Mouse (Mus musculus) intestine, postnatal 0 days (tissue): ENCODE data around the gene Krt28. TPM values are rescaled to one million over a fixed set of nuclear protein-coding genes. Genes with fewer than 3 reads are reported as not detected.
A peak's percentile ranks its signal among the peaks of the same experiment; 100 is the strongest.

Experiments
- ATAC-seq: fragments of 200-750 bp; cut with Nextera tagmentation; 2 replicates; pipeline ENCODE4 v1.8.0; 2017; ENCODE audit warnings: mild to moderate bottlenecking, moderate TSS enrichment, moderate library complexity
- H3K27ac ChIP-seq: fragments of 300-500 bp; sonication (generic); 2 replicates; pipeline ENCODE4 v1.5.1; 2014; ENCODE audit warnings: mild to moderate bottlenecking, low read depth, low read length, moderate library complexity
- H3K27me3 ChIP-seq: fragments of 300-500 bp; sonication (generic); replicated peaks from 2 replicates; pipeline ENCODE4 v1.6.1; 2014; ENCODE audit warnings: low read length, mixed read lengths; ENCODE audit not compliant: control insufficient read depth, insufficient read depth
- H3K36me3 ChIP-seq: fragments of 300-500 bp; sonication (generic); 2 replicates; pipeline ENCODE4 v1.6.1; 2014; ENCODE audit warnings: mild to moderate bottlenecking, moderate library complexity; ENCODE audit not compliant: control insufficient read depth, insufficient read depth
- H3K4me1 ChIP-seq: fragments of 300-500 bp; sonication (generic); replicated peaks from 2 replicates; pipeline ENCODE4 v1.6.1; 2014; ENCODE audit warnings: antibody characterized with exemption, low read length, mixed read lengths; ENCODE audit not compliant: control insufficient read depth, insufficient read depth
- H3K4me2 ChIP-seq: fragments of 300-500 bp; sonication (generic); replicated peaks from 2 replicates; pipeline ENCODE4 v1.6.1; 2014; ENCODE audit warnings: low read depth, mild to moderate bottlenecking, moderate library complexity
- H3K4me3 ChIP-seq: fragments of 300-500 bp; sonication (generic); 2 replicates; pipeline ENCODE4 v1.5.1; 2014; ENCODE audit warnings: low read depth, low read length
- H3K9ac ChIP-seq: fragments of 300-500 bp; sonication (generic); 2 replicates; pipeline ENCODE4 v1.6.1; 2014; ENCODE audit warnings: mild to moderate bottlenecking, low read depth, low read length
- H3K9me3 ChIP-seq: fragments of 300-500 bp; sonication (generic); 2 replicates; pipeline ENCODE4 v1.6.1; 2016; ENCODE audit warnings: mixed run types; ENCODE audit not compliant: control insufficient read depth
- CTCF ChIP-seq: sonication (generic); IDR thresholded peaks from 2 replicates; pipeline ENCODE4 v1.5.1; 2016; ENCODE audit warnings: low read depth, mild to moderate bottlenecking, control low read depth, antibody characterized with exemption, moderate library complexity
- WGBS: fragments of 180-500 bp; shearing (Covaris S2); extraction: QIAGEN DNeasy Blood & Tissue Kit; methylation state at CpG from one replicate; pipeline ENCODE4 v1.1.7; 2014; 5-methylcytosine and 5-hydroxymethylcytosine counted together
- polyA plus RNA-seq: library from polyadenylated mRNA; unstranded; fragments of >200 nt; fragmentation: Nextera tagmentation; extraction: Ambion mirVana; gene quantifications from 2 replicates; pipeline ENCODE4 v1.2.1, GENCODE M21; 2015

Gene Krt28
- not detected in 2 replicates for polyA plus RNA-seq

DNA sequence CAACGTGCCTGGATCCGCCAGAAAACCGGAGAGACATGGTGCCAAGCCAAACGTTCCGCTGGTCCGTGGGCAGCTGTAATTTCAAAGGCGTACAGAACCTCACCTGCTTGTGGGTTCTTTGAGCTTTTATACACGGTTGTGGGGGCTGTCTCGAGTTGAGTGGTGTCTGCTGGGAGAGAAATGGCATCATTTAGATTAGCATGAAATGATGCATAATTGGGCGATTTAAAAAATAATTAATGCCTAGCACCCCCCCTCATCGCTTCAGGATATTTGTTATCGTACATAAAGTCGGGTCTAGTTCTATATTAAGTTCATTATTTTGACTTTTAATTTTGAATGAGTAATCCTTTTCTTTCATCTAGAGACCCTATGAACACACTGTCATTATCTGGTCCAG lies at the start of gene Krt28:
Gene Krt28 (minus strand): TSS at position 101 of the 400 bp plus-strand sequence.
- WGBS: 81% methylated on average over 13 of the region's 13 CpGs
- H3K9ac ChIP-seq: no peak within 1 kb of the TSS
- H3K4me3 ChIP-seq: no peak within 1 kb of the TSS
- H3K27ac ChIP-seq: no peak within 1 kb of the TSS
- no peak for TF ChIP-seq CTCF
- no peaks in the 10 kb centered on the region for H3K27me3 ChIP-seq
- no peaks in the 10 kb centered on the region for H3K36me3 ChIP-seq
- no peak for ATAC-seq
- H3K4me2 ChIP-seq: no peak within 1 kb of the TSS
- H3K9me3 ChIP-seq: no peaks in the 10 kb centered on the region
- H3K4me1 ChIP-seq: no peaks in the 10 kb centered on the region

DNA sequence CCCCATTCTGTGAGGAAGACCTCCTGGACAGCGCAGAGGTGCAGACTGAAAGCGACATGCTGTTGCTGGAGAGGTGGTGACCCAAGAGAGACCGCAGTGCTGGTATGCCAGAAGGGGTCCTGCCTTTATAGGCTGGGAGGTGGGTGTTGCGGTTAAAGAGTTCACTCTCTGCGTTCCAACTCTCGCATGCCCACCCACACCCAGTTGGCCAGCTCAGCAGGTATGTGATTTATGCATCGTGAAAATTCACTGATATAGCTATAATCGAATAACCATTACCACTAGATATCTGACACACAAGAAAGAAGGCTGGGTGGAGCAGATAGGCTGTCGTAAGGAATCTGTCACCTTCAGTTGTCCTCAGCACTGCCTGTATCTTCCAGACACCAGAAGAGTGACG lies 47.5 kb upstream of the Krt28 start, which contains the start of gene Krt12:
Gene Krt12 (minus strand): TSS at position 101 of the 400 bp plus-strand sequence.
- Histone ChIP-seq H3K9me3 (no peaks in the 10 kb centered on the region), H3K4me2 (no peak within 1 kb of the TSS), H3K4me3 (no peak within 1 kb of the TSS), H3K9ac (no peak within 1 kb of the TSS), H3K4me1 (no peaks in the 10 kb centered on the region), H3K27me3 (no peaks in the 10 kb centered on the region), H3K27ac (no peak within 1 kb of the TSS), H3K36me3 (no peaks in the 10 kb centered on the region)
- WGBS: 85% methylated on average over 10 of the region's 10 CpGs
- no peak for ATAC-seq
- TF ChIP-seq CTCF: no peak

DNA sequence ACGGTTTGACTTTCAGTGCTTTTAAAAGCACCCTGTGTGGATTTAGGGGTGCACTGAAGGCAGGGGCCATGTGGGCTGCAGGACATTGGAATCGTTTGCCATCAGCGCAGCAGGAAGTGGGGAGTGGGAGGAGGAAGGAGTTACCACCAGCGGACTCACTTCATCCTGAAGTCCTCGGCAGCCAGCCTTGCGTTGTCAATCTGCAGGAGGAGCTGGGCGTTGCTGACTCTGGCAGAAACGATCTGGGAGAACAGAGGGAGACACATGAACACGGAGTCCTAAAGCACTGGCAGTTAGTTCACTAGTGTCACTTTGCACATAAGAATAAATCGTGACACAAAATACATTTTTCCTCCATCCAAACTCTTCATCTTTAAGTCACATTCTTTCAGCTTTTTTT lies 45.9 kb upstream of the Krt28 start:
- no peak overlapping the region for H3K4me2 ChIP-seq
- H3K27me3 ChIP-seq: no peaks in the 10 kb centered on the region
- no peaks in the 10 kb centered on the region for H3K9me3 ChIP-seq
- ATAC-seq: no peak
- 41% methylated on average over 10 of the region's 10 CpGs for WGBS
- H3K9ac ChIP-seq: no peak overlapping the region
- no peak overlapping the region for H3K4me3 ChIP-seq
- no peaks in the 10 kb centered on the region for H3K36me3 ChIP-seq
- no peak for TF ChIP-seq CTCF
- H3K27ac ChIP-seq: no peak overlapping the region
- H3K4me1 ChIP-seq: no peaks in the 10 kb centered on the region

DNA sequence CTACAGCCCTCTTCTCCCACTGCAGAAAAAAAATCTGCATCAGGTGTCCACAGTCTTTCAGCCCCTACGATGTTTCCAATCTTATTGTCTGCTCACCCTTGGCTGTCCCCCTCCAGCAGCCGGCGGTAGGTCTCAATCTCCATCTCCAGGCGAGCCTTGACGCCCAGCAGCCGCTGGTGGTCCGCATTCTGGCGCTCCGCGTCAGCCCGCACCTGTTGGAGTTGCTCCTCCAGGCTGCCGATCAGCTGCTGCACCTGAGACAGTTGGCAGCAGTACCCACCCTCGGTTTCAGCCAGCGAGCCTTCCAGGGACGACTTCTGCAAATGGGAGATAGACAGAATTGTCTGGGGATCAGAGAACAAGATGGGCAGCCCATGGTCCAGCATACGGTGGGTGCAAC lies 43.1 kb upstream of the Krt28 start:
- no peak overlapping the region for H3K4me2 ChIP-seq
- H3K36me3 ChIP-seq: no peaks in the 10 kb centered on the region
- no peak overlapping the region for H3K4me3 ChIP-seq
- no peak for ATAC-seq
- no peaks in the 10 kb centered on the region for H3K9me3 ChIP-seq
- 75% methylated on average over 16 of the region's 16 CpGs for WGBS
- H3K4me1 ChIP-seq: no peaks in the 10 kb centered on the region
- no peaks in the 10 kb centered on the region for H3K27me3 ChIP-seq
- no peak overlapping the region for H3K9ac ChIP-seq
- TF ChIP-seq CTCF: no peak
- H3K27ac ChIP-seq: no peak overlapping the region

DNA sequence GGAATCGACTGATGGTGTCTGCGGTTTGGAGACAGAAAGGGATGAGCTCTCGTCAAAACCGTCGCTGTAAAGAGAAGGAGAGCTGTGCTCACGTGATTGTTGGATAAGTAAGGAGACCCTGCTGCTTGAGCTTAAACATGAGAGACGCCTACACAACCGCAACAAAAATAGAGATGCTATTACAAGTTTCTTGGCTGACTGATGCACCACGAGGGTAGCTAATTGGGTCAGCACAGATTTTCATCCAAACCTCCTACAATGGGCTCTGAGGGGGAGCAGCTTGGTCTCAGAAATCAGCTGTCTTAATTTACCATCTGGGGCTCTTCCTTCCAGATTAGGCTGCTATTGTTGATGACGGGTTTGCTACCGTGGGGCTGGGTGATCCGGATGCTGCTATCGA lies 42.2 kb upstream of the Krt28 start:
- Histone ChIP-seq H3K27ac (no peak overlapping the region), H3K4me1 (no peaks in the 10 kb centered on the region), H3K36me3 (no peaks in the 10 kb centered on the region), H3K27me3 (no peaks in the 10 kb centered on the region), H3K4me2 (no peak overlapping the region), H3K9me3 (no peaks in the 10 kb centered on the region), H3K4me3 (no peak overlapping the region), H3K9ac (no peak overlapping the region)
- ATAC-seq: no peak
- WGBS: 90% methylated on average over 13 of the region's 13 CpGs
- no peak for TF ChIP-seq CTCF

DNA sequence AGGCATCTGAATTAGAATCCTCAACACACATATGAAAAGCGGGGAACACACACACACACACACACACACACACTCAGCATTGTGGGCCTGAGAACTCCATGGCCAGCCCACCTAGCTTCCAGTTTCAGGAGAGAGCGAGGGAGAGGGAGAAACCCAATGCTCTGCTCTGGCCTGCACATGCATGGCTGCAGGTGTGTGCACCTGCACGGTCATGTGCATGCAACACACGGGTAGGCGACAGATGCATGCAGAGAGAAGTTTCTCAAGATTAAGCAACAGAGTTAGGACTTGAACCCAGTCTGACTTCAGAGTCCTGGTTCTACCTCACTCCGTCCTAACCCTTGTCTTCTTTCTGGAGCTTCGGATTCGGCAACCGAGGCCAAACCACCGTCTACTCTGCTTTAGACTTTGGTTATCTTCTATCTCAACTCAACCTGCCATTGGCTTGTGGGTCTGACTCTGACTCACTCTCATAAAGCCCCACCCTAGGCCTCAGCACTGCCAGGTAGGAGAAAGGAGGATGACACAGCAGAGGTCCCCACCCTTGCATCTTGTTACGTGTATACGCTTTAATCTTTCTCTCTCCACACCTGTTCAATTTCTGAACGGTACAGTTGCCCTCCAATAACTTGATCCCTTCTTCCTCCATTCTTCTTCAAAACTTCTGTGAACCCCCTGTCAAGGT lies 39.9 kb upstream of the Krt28 start:
- WGBS: 54% methylated on average over 13 of the region's 13 CpGs
- peak; percentile 88 for ATAC-seq
- no peak for TF ChIP-seq CTCF

More for the DNA sequence above, 39.9 kb upstream of the Krt28 start:
- Histone ChIP-seq H3K4me2 (no peak overlapping the region), H3K4me1 (no peaks in the 10 kb centered on the region), H3K9ac (no peak overlapping the region), H3K27ac (no peak overlapping the region), H3K9me3 (no peaks in the 10 kb centered on the region), H3K27me3 (no peaks in the 10 kb centered on the region), H3K4me3 (no peak overlapping the region), H3K36me3 (no peaks in the 10 kb centered on the region)
